Mouse (Mus musculus): ENCODE results near the gene Morn4.

Morn4 gene

DNA sequence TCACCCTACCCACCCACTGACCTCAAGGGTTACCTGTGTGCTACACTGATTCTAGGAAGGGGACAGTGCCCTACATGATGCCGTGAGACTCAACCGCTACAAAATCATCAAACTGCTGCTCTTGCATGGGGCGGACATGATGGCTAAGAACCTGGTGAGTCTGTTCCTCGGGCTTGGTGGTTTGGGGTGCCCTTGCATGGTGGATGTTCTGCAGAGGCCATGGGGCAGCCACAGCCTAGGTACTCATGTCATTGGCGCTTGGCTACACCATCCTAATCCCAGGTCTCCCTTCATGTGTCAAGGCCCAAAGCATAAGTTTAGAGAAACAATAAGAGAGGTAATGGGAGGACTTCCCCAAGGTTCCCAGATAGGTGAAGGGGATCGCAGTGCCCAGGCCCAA lies 42.2 kb downstream of the Morn4 start:
- no peak for DNase-seq (ENCODE audit: low spot score)

- no peak for DNase-seq (ENCODE audit: low spot score)
These were observed 47.8 kb downstream of the Morn4 start for GRCm38 (mm10) chr19:42038310-42038709.

GRCm38 (mm10) chr19:42037167-42037702 lies 48.9 kb downstream of the Morn4 start:
- DNase-seq (ENCODE audit: low spot score): no peak

- no peak for DNase-seq (ENCODE audit: low spot score)
These were observed 49.8 kb downstream of the Morn4 start for GRCm38 (mm10) chr19:42036357-42036756.

- DNase-seq (ENCODE audit: low spot score): peak; percentile 67
These were observed 50.5 kb downstream of the Morn4 start, which contains the start of gene Ankrd2 for GRCm38 (mm10) chr19:42035456-42036248. Ankrd2 (plus strand) TSS chr19:42036000.

DNA sequence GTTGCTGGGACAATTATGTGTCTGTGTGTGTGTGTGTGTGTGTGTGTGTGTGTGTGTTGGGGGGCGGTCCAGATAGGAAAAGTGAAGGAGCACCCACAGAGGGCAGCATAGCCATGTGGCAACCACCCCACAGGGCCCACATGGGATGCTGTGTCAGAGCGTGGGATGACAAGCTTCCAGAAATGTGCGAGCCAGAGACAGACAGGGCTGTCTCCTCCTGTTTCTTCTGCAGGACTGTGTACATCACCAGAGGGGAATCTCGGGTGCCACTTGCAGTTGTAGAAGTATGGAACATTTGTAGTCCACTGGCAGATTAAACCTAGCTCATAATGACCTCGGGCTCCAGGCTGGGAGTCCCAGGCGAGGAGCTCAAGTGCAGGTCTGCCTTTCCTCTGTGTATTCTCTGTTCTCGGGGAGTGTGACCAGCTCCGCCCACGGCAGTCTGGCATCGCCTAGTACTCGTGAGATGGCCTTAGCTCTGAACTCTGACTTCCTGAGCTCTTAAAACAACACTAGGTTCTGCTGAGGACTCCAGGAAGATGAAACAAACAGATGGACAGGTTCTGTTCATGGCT lies 51.2 kb downstream of the Morn4 start:
- no peak for DNase-seq (ENCODE audit: low spot score)

DNA sequence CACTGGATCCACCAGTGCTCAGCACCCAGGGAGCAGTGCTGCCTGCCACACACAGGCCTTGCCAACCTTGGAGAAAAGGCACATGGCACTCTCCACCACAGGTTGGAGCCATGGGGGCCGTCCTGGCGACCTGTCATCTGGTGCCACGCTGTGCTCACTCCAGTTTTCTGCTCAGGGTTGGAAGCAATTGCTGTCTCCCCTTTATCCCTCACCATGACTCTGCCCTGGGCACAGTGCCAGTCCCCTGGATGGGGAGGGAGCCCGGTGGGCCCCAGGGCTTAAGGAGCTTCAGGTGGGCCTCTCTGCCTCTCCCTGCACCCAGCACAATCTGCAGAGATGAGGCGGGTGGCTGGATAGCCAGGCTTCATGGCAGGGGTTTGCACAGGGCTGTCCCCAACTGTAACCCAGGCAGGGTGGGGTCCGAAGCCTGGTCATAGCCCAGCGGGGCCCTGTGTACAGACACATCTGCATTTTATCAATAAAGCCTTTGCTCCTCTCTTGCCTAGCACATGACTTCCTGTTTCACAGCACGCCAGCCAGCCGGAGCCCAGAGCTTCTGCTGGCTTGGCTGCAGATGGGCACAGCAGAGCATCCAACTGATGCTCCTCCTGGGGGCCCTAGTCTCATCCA lies 51.9 kb downstream of the Morn4 start:
- no peak for DNase-seq (ENCODE audit: low spot score)

DNA sequence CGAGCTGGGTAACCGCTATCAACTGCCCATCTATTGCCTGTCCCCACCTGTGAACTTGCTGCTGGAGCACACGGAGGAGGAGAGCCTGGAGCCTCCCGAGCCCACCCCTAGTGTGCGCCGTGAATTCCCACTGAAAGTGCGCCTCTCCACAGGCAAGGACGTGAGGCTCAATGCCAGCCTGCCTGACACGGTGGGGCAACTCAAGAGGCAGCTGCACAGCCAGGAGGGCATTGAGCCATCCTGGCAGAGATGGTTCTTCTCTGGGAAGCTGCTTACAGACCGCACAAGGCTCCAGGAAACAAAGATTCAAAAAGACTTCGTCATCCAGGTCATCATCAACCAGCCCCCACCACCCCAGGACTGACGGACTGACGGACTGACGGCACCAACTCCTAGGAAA lies 52.5 kb downstream of the Morn4 start:
- DNase-seq (ENCODE audit: low spot score): no peak

GRCm38 (mm10) chr19:42031112-42031511 lies 55.0 kb downstream of the Morn4 start:
- DNase-seq (ENCODE audit: low spot score): no peak

DNA sequence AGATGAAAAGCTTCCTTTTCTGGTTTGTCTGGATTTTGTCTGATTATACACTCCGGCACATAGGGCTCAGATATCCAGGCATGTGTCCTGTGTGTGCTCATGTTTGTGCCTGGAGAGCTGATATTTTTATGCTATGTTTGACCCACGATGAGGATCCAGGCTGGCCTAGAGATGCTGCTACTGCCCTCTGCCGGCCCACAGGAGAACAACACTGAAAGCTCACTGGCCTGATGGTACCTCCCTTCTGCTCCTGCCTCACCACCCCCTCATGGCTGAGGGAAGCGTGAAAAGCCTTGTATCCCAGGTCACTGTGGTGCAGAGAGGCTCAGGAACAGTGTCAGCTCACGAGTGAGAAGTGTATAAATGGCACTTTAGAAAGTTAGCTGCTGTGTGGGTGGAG lies 60.0 kb downstream of the Morn4 start:
- DNase-seq (ENCODE audit: low spot score): peak; percentile 65

Data from ovary, postnatal 10 days (tissue).